Mouse (Mus musculus) midbrain, postnatal 0 days (tissue): ENCODE results near the gene Lgalsl. TPM values are rescaled to one million over a fixed set of nuclear protein-coding genes. Genes with fewer than 3 reads are reported as not detected.

Experiments used
- ATAC-seq: fragments of 200-750 bp; cut with Nextera tagmentation; 2 replicates; pipeline ENCODE4 v1.8.0; 2017; ENCODE audit warnings: moderate number of reproducible peaks, mild to moderate bottlenecking, moderate TSS enrichment, moderate library complexity; ENCODE audit not compliant: low FRiP score
- DNase-seq: peaks from one replicate; pipeline ENCODE4 v3.0.0-alpha.2; 2015; ENCODE audit warnings: low spot score
- H3K27ac ChIP-seq: fragments of 300-500 bp; sonication (generic); 2 replicates; pipeline ENCODE4 v1.5.1; 2014; ENCODE audit warnings: low read depth, mild to moderate bottlenecking, low read length, mixed read lengths
- H3K27me3 ChIP-seq: fragments of 300-500 bp; sonication (generic); 2 replicates; pipeline ENCODE4 v1.6.1; 2014; ENCODE audit warnings: low read length, control low read depth, mixed read lengths; ENCODE audit not compliant: insufficient read depth
- H3K36me3 ChIP-seq: fragments of 300-500 bp; sonication (generic); 2 replicates; pipeline ENCODE4 v1.6.1; 2014; ENCODE audit warnings: low read length, control low read depth, mixed read lengths; ENCODE audit not compliant: insufficient read depth
- H3K4me1 ChIP-seq: fragments of 300-500 bp; sonication (generic); 2 replicates; pipeline ENCODE4 v1.6.1; 2014; ENCODE audit warnings: mild to moderate bottlenecking, control low read depth, antibody characterized with exemption, low read length, mixed read lengths; ENCODE audit not compliant: insufficient read depth
- H3K4me2 ChIP-seq: fragments of 300-500 bp; sonication (generic); 2 replicates; pipeline ENCODE4 v1.6.1; 2014; ENCODE audit warnings: low read depth, mild to moderate bottlenecking, low read length, mixed read lengths; ENCODE audit not compliant: poor library complexity, severe bottlenecking
- H3K4me3 ChIP-seq: fragments of 300-500 bp; sonication (generic); 2 replicates; pipeline ENCODE4 v1.5.1; 2014; ENCODE audit warnings: low read depth, mild to moderate bottlenecking, low read length, moderate library complexity
- H3K9ac ChIP-seq: fragments of 300-500 bp; sonication (generic); replicated peaks from 2 replicates; pipeline ENCODE4 v1.6.1; 2014; ENCODE audit warnings: mild to moderate bottlenecking, low read length, moderate library complexity, mixed read lengths; ENCODE audit not compliant: poor library complexity, severe bottlenecking
- H3K9me3 ChIP-seq: fragments of 300-500 bp; sonication (generic); 2 replicates; pipeline ENCODE4 v1.6.1; 2016; ENCODE audit warnings: low read length, control low read depth
- CTCF ChIP-seq: IDR thresholded peaks from 2 replicates; pipeline ENCODE4 v1.5.1; 2016; ENCODE audit warnings: antibody characterized with exemption, mild to moderate bottlenecking
- WGBS: fragments of 180-500 bp; shearing (Covaris S2); extraction: QIAGEN DNeasy Blood & Tissue Kit; methylation state at CpG from one replicate; pipeline ENCODE4 v1.1.7; 2014; 5-methylcytosine and 5-hydroxymethylcytosine counted together
- polyA plus RNA-seq: library from polyadenylated mRNA; unstranded; fragments of >200 nt; fragmentation: Nextera tagmentation; extraction: Ambion mirVana; gene quantifications from 2 replicates; pipeline ENCODE4 v1.2.1, GENCODE M21; 2015
- total RNA-seq: library from RNA; depleted of rRNA; stranded (reverse); fragments of >200 nt; gene quantifications from 2 replicates; pipeline ENCODE4 v1.2.3, GENCODE M21; 2014

Gene Lgalsl
- total and polyA plus RNA-seq, 2 experiments from 2014 or later: 83.1 to 94.5 TPM

DNA sequence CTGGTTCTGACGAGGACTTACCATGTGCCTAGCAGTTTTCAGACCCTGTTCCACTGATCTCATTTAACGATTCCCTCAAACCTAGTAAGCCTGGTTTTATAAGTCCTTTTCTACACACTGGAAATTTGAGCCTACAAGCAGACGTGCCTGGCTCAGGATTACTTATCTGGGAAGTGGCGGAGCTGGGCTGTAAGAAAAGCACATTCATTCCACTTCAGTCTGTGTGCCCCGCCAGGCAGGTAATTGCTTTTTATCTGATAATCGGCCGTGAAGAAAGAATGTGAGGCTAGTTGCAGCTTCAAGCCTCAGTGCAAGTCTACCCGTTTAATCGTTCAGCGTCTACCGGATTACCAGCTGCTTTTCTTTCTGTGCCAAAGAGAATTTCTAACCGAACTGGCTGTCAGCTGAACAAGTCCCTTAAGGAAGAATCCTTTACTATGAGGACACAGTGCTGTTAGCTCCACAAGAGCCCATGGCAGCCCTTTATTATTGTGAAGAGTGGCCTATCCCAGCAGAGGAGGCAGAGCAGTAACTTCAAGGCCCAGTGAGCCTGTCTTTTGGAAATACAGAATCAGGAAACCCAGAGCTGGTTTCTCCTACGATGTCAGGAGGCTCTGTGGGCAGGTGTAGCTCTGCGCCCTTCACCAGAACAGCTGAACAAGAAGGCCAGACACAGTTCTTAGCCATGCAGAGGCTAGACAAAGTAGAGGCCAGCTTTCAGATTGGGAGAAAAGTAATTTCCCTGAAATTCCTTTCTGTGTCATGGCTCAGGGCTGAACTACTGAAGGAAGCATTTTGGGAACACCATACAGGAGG lies 30.4 kb downstream of the Lgalsl start:
- WGBS: 12% methylated on average over 14 of the region's 14 CpGs
- no peak overlapping the region for H3K4me2 ChIP-seq
- DNase-seq: peak; percentile 53

GRCm38 (mm10) chr11:20797841-20798240 lies 33.0 kb downstream of the Lgalsl start:
- Histone ChIP-seq H3K4me3 (no peak overlapping the region), H3K27me3 (no peaks in the 10 kb centered on the region), H3K27ac (no peak overlapping the region), H3K4me2 (no peak overlapping the region), H3K4me1 (no peaks in the 10 kb centered on the region), H3K9ac (no peak overlapping the region), H3K36me3 (no peaks in the 10 kb centered on the region), H3K9me3 (no peaks in the 10 kb centered on the region)
- no peak for TF ChIP-seq CTCF
- ATAC-seq: no peak
- 97% methylated on average over 6 of the region's 6 CpGs for WGBS
- no peak for DNase-seq

More for the DNA sequence above, 30.4 kb downstream of the Lgalsl start:
- Histone ChIP-seq H3K36me3 (no peaks in the 10 kb centered on the region), H3K27me3 (no peaks in the 10 kb centered on the region), H3K9me3 (no peaks in the 10 kb centered on the region), H3K4me3 (no peak overlapping the region), H3K27ac (0 out of 2 replicates have a peak overlapping the region, but pooled peaks have one; percentile 13), H3K4me1 (no peaks in the 10 kb centered on the region), H3K9ac (no peak overlapping the region)
- 0 out of 2 replicates have a peak, but pooled peaks have one; percentile 27 for ATAC-seq
- no peak for TF ChIP-seq CTCF

DNA sequence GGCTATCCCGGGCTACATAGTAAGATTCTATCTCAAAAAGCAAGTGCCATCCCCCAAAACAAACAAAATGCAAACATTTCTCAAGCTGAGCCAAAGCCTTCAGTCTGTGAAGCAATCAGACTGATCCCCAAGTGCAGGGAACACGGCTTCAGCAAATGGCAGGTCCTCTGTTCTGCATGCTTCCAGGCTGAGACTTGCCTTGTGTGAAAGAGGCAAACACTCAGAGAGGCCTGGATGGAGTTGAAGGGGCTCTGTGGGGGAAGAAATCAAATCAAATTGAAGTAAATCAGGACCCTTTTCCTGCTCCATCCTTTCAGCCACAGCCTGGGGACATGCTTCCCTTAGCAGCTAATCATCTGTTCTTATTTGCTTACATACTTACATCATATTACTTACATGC lies 35.4 kb downstream of the Lgalsl start:
- ATAC-seq (no peak), DNase-seq (no peak)
- no peak for TF ChIP-seq CTCF
- Histone ChIP-seq H3K36me3 (no peaks in the 10 kb centered on the region), H3K9me3 (no peaks in the 10 kb centered on the region), H3K27ac (no peak overlapping the region), H3K27me3 (no peaks in the 10 kb centered on the region), H3K4me3 (no peak overlapping the region), H3K4me1 (no peaks in the 10 kb centered on the region), H3K9ac (no peak overlapping the region), H3K4me2 (no peak overlapping the region)
- 68% methylated on average over 2 of the region's 2 CpGs for WGBS

GRCm38 (mm10) chr11:20794913-20795254 lies 36.0 kb downstream of the Lgalsl start:
- H3K36me3 ChIP-seq: no peaks in the 10 kb centered on the region
- TF ChIP-seq CTCF: no peak
- no peak overlapping the region for H3K4me3 ChIP-seq
- ATAC-seq: peak; percentile 14
- H3K27me3 ChIP-seq: no peaks in the 10 kb centered on the region
- no peak overlapping the region for H3K9ac ChIP-seq
- 54% methylated on average over 11 of the region's 11 CpGs for WGBS
- no peaks in the 10 kb centered on the region for H3K4me1 ChIP-seq
- no peaks in the 10 kb centered on the region for H3K9me3 ChIP-seq
- no peak for DNase-seq
- H3K4me2 ChIP-seq: 0 out of 2 replicates have a peak overlapping the region, but pooled peaks have one; percentile 12
- no peak overlapping the region for H3K27ac ChIP-seq

- peak; percentile 89 for TF ChIP-seq CTCF
- Histone ChIP-seq H3K9me3 (no peaks in the 10 kb centered on the region), H3K4me3 (no peak overlapping the region), H3K4me1 (no peaks in the 10 kb centered on the region), H3K4me2 (0 out of 2 replicates have a peak overlapping the region, but pooled peaks have one; percentile 12), H3K9ac (no peak overlapping the region), H3K36me3 (no peaks in the 10 kb centered on the region), H3K27me3 (no peaks in the 10 kb centered on the region), H3K27ac (no peak overlapping the region)
- 34% methylated on average over 10 of the region's 10 CpGs for WGBS
- ATAC-seq: peak; percentile 88
- DNase-seq: peak; percentile 85
Measured at GRCm38 (mm10) chr11:20794196-20794912, 36.5 kb downstream of the Lgalsl start.

DNA sequence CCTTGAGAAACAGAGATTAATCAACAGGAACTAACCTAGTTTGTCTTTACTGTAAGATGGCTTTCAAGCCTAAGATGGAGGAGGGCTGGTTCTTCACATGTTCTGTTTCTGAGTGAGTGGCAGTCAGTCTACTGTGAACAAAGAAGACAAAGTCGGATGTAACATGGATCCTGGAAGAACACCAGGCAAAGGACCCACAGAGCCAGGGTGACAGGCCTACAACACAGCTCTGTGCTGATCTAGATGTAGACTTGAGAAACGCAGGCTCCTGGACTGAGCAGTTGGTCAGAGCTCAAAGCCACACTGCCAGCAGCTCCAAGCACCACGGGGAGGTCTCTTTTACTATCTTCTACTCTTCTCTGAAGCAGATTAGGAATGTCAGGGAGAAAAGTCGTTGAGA lies 37.2 kb downstream of the Lgalsl start:
- no peak for TF ChIP-seq CTCF
- DNase-seq (no peak), ATAC-seq (no peak)
- no peak overlapping the region for H3K4me2 ChIP-seq
- no peak overlapping the region for H3K4me3 ChIP-seq
- H3K9ac ChIP-seq: no peak overlapping the region
- no peaks in the 10 kb centered on the region for H3K4me1 ChIP-seq
- WGBS: 74% methylated on average over 4 of the region's 4 CpGs
- H3K9me3 ChIP-seq: no peaks in the 10 kb centered on the region
- H3K36me3 ChIP-seq: no peaks in the 10 kb centered on the region
- H3K27ac ChIP-seq: no peak overlapping the region
- no peaks in the 10 kb centered on the region for H3K27me3 ChIP-seq
